Mouse (Mus musculus) gastrocnemius, postnatal 36 days (tissue): ENCODE data around the gene Mtrex. TPM values are rescaled to one million over a fixed set of nuclear protein-coding genes. Genes with fewer than 3 reads are reported as not detected.

ENCODE experiments used
- DNase-seq, 2 experiments: peaks; one replicate each; pipeline ENCODE4 v3.0.0; 2022
- intact Hi-C: fragments of 180-260 bp; cut with DNase I; formaldehyde crosslinking; loops from one replicate; pipeline ENCODE4 v1.15.1; 2025
- total RNA-seq, 2 experiments: library from RNA; stranded (reverse); gene quantifications; 2 replicates each; pipeline ENCODE4 v1.2.3; 2021

Gene Mtrex
- total RNA-seq, 2 experiments from 2014 or later: 22.6 to 27.3 TPM

DNA sequence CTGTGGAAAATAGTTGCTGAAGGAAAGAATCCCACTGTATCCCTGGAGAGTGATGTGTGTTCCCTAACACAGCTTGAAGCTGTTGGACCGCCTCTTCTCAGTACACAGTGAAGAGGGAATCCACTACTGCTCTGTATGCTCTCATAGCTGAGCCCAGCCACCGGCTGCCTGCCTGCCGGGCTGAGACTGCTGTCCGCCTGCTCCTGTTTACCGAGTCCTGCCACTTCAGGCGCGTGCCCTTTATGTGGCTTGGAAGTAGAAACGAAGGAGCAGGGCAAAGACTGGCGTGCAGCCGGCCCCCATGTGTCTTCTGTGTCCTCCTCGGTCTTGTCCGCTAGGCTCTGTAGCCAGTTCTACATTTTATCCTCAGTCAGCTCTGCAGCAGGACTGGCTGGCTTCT lies 92.1 kb downstream of the Mtrex start:
- intact Hi-C loops: no loop called here
- DNase-seq: peak; percentile 31 to 34

DNA sequence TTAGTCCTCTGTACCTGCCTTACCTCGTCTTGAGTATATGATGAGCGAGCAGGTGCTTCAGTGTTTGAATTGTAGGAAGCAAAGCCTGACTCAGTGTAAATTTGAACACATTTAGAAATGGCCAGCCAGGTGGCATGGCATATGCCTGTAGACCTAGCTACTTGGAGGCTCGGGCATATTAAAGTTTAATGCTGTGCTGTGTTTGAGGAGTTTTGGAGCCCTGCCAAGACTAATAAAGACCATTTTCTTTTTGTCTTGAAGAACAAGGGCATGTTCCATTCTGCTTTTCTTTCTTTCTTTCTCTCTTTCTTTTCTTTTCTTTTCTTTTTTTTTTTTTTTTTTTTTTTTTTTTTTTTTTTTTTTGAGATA lies 93.3 kb downstream of the Mtrex start:
- intact Hi-C loops: no loop called here
- no peak for DNase-seq

- no peak for DNase-seq
- intact Hi-C loops: no loop called here
These were observed 93.8 kb downstream of the Mtrex start for GRCm38 (mm10) chr13:112833253-112833894.

DNA sequence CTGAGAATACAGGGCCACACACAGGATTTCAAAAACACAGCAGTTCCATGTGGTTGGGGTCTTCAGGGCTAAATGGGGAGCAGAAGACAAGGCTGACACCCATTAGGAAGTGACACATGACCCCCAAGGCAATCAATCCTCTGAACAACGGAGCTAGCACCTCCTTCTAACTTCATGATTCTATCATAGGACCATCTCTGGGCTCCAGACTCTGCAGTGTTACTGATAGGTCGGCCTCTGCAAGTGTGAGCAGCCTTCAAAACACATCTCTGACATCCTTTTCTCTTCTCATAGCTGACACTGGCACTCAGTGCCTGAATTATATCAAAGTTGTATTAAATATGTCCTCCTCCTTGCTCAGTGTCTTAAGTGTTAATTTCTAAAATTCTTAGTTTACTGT lies 94.6 kb downstream of the Mtrex start:
- no peak for DNase-seq
- intact Hi-C loops: no loop called here

DNA sequence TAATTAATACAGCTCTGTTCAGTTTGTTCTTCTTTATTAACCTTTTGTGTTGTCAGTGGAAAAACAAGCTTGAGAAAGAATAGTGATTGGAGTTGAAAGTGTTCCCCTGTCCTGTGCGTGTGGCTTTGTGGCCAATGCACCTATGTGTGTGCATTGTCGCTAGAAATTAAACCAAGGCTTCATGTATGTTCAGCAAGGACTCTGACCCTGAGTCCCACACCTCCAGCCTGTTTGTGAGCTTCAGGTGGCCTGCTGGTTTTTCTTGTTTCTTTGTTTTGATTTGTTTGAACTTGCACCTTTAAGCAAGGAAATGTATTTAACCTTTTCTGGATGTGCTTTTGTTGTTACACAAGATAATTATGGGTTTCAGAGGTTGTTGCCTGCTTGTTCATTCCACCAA lies 97.6 kb downstream of the Mtrex start:
- intact Hi-C loops: no loop called here
- no peak for DNase-seq

- no peak for DNase-seq
- intact Hi-C loops: no loop called here
These were observed 101.7 kb downstream of the Mtrex start for GRCm38 (mm10) chr13:112825479-112825878.

GRCm38 (mm10) chr13:112823911-112824648 lies 103.1 kb downstream of the Mtrex start:
- DNase-seq: no peak
- intact Hi-C loops: no loop called here

DNA sequence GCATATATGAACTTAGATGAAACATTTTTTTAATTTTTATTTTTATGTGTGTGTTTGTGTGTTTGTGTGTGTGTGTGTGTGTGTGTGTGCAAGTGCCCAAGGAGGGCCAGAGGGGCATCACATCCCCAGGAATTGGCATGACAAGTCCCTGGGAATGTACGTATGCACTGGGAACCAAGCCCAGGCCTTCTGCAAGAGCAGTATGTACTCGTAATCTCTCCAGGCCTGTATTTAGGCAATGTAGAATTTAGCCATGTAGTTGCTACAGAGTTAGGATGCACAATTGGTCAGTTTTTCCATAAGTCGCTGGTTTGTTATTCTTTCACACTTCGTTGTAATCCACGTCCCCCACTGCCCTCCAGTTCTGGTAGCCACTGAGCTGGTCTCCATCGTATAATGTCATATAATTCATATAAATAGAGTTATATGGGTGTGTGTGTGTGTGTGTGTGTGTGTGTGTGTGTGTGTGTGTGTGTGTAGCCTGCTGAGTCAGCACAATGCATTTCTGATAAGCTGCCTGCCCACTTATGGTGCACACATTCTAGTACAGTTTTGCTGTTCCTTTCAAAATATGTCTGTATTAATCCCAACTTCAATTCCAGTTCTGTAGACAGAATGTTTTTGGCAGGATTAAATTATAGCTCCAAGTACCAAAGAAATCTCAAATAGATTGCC lies 103.8 kb downstream of the Mtrex start:
- DNase-seq: no peak
- intact Hi-C loops: no loop called here

GRCm38 (mm10) chr13:112822413-112822812 lies 104.8 kb downstream of the Mtrex start:
- intact Hi-C loops: no loop called here
- no peak for DNase-seq

DNA sequence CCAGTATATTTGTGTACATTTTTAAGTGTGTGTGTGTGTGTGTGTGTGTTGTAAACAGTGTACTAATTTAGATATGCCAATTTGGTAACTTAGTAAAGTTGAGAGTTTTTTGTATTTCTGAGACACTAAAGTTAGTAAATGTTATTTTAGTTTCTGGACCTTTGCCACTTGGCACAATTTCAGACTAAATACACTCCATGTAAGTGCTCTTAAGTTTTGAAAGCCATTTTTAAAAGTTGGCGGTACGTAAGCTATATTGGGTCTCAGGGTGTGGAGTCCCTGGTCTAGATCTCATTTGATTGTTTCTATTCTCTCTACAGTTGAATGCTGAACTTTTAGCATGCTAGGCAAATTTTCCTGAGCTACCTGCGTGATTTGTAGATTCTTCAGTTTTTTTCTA lies 109.1 kb downstream of the Mtrex start:
- no peak for DNase-seq
- intact Hi-C loops: no loop called here

Other genes starting within 250 kb of the Mtrex start
- 10 to 100 TPM; 34.2 to 42.7 TPM for gene Plpp1, start 126.6 kb downstream of the Mtrex start, total RNA-seq
- gene Dhx29, start 56 bp upstream of the Mtrex start, total RNA-seq: 10 to 100 TPM; 11.4 to 12.9 TPM
- not detected for gene Ccno, start 60.4 kb upstream of the Mtrex start, total RNA-seq
- not detected for gene Mcidas, start 66.4 kb upstream of the Mtrex start, total RNA-seq
- not detected for gene Cdc20b, start 107.7 kb upstream of the Mtrex start, total RNA-seq
- gene Gpx8, start 119.0 kb upstream of the Mtrex start, total RNA-seq: 1 to 10 TPM; 7.6 to 7.7 TPM
- gene Gzma, start 173.6 kb upstream of the Mtrex start, total RNA-seq: under 1 TPM in 1 of 2 experiments, not detected in 1; 0.61 TPM